Mouse (Mus musculus): Measurements from ENCODE around the gene Abca1. TPM values are rescaled to one million over a fixed set of nuclear protein-coding genes. Genes with fewer than 3 reads are reported as not detected.

Abca1 gene
- polyA plus RNA-seq, 1 experiment from 2014 or later, result 3.6 TPM

- Histone ChIP-seq H3K4me1 (peaks cover 10% of the 10 kb centered on the region; the same call in 1 of the 2 replicates), H3K9me3 (no peaks in the 10 kb centered on the region), H3K9ac (no peak overlapping the region), H3K36me3 (no peaks in the 10 kb centered on the region), H3K27me3 (replicated peaks) (no peaks in the 10 kb centered on the region), H3K4me3 (no peak overlapping the region), H3K4me2 (no peak overlapping the region), H3K27ac (replicated peaks) (no peak overlapping the region)
- ATAC-seq (ENCODE audit: extremely low read depth, insufficient number of reproducible peaks, low FRiP score, low TSS enrichment), result no peak
- 75% methylated on average over 3 of the region's 3 CpGs for WGBS
These were observed 53.6 kb downstream of the Abca1 start for GRCm38 (mm10) chr4:53106071-53106470.

GRCm38 (mm10) chr4:53104634-53105033 is 55.1 kb downstream of the Abca1 start:
- Histone ChIP-seq H3K27me3 (replicated peaks) (no peaks in the 10 kb centered on the region), H3K27ac (replicated peaks) (no peak overlapping the region), H3K36me3 (no peaks in the 10 kb centered on the region), H3K4me2 (no peak overlapping the region), H3K9ac (no peak overlapping the region), H3K4me3 (no peak overlapping the region), H3K4me1 (peaks cover 10% of the 10 kb centered on the region; the same call in 1 of the 2 replicates), H3K9me3 (no peaks in the 10 kb centered on the region)
- ATAC-seq (ENCODE audit: extremely low read depth, insufficient number of reproducible peaks, low FRiP score, low TSS enrichment), result no peak
- 82% methylated on average over 3 of the region's 3 CpGs for whole genome bisulfite sequencing

- no peak overlapping the region for H3K27ac ChIP-seq (replicated peaks)
- H3K4me2 ChIP-seq, result no peak overlapping the region
- peaks cover 10% of the 10 kb centered on the region; the same call in 1 of the 2 replicates for H3K4me1 ChIP-seq
- WGBS, result 26% methylated on average over 7 of the region's 7 CpGs
- no peak overlapping the region for H3K9ac ChIP-seq
- no peaks in the 10 kb centered on the region for H3K27me3 ChIP-seq (replicated peaks)
- H3K4me3 ChIP-seq, result no peak overlapping the region
- no peak for ATAC-seq (ENCODE audit: extremely low read depth, insufficient number of reproducible peaks, low FRiP score, low TSS enrichment)
- no peaks in the 10 kb centered on the region for H3K36me3 ChIP-seq
- H3K9me3 ChIP-seq, result no peaks in the 10 kb centered on the region
These were observed 57.2 kb downstream of the Abca1 start for GRCm38 (mm10) chr4:53102529-53102928.

- WGBS, result 73% methylated on average over 5 of the region's 5 CpGs
- no peak overlapping the region for H3K4me3 ChIP-seq
- H3K9ac ChIP-seq, result no peak overlapping the region
- no peak overlapping the region for H3K27ac ChIP-seq (replicated peaks)
- peaks cover 10% of the 10 kb centered on the region; the same call in 1 of the 2 replicates for H3K4me1 ChIP-seq
- no peaks in the 10 kb centered on the region for H3K27me3 ChIP-seq (replicated peaks)
- H3K9me3 ChIP-seq, result no peaks in the 10 kb centered on the region
- ATAC-seq (ENCODE audit: extremely low read depth, insufficient number of reproducible peaks, low FRiP score, low TSS enrichment), result no peak
- no peaks in the 10 kb centered on the region for H3K36me3 ChIP-seq
- H3K4me2 ChIP-seq, result no peak overlapping the region
These were observed 58.4 kb downstream of the Abca1 start for GRCm38 (mm10) chr4:53101306-53101705.

GRCm38 (mm10) chr4:53100492-53100891 is 59.2 kb downstream of the Abca1 start:
- Histone ChIP-seq H3K36me3 (no peaks in the 10 kb centered on the region), H3K9ac (no peak overlapping the region), H3K4me3 (no peak overlapping the region), H3K9me3 (no peaks in the 10 kb centered on the region), H3K4me2 (no peak overlapping the region), H3K4me1 (peaks cover 10% of the 10 kb centered on the region; the same call in 1 of the 2 replicates), H3K27me3 (replicated peaks) (no peaks in the 10 kb centered on the region), H3K27ac (replicated peaks) (no peak overlapping the region)
- ATAC-seq (ENCODE audit: extremely low read depth, insufficient number of reproducible peaks, low FRiP score, low TSS enrichment), result no peak
- 87% methylated on average over 9 of the region's 9 CpGs for WGBS

DNA sequence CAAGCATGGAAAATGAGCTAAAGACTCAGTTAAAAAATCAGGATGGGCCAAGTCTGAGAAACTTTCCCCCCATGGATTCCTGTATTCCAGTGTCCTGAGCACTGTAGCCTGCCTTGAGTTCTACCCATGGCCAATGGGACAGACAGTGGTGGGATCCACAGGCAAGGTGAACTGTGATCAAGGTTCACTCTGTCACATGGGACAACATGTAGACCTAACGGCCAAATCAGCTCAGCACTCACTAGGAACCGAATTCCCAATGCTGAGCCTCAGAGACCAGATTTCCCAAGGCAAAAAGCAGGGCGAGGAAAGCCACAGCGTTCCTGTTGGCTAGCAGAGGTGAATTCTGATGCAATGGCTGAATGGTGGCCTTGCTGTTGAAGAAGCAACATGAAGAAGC is 64.8 kb downstream of the Abca1 start:
- Histone ChIP-seq H3K27me3 (replicated peaks) (no peaks in the 10 kb centered on the region), H3K27ac (replicated peaks) (no peak overlapping the region), H3K4me2 (no peak overlapping the region), H3K9me3 (no peaks in the 10 kb centered on the region), H3K4me3 (no peak overlapping the region), H3K4me1 (no peaks in the 10 kb centered on the region), H3K9ac (no peak overlapping the region), H3K36me3 (peaks cover 23% of the 10 kb centered on the region)
- WGBS, result 82% methylated on average over 4 of the region's 4 CpGs
- ATAC-seq (ENCODE audit: extremely low read depth, insufficient number of reproducible peaks, low FRiP score, low TSS enrichment), result no peak

DNA sequence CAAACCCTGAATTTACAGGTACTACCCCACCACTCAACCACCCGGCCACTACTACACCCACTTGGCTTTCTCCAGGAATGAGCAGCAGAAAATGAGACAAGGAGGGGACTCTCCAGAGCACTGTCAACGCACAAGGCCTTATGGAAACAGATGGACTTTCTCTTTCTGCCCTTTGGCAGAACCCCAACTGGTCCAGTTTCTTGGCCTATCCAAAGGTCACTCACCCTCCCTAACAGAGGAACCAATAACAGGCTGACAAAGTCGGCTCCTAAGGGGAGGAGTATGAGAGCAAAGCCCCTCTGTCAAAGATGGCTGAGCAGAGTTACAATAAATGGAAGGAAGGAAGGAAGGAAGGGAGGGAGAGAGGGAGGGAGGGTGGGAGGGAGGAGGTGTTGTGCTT is 65.4 kb downstream of the Abca1 start:
- Histone ChIP-seq H3K9ac (no peak overlapping the region), H3K36me3 (peaks cover 23% of the 10 kb centered on the region), H3K4me1 (no peaks in the 10 kb centered on the region), H3K27ac (replicated peaks) (no peak overlapping the region), H3K27me3 (replicated peaks) (no peaks in the 10 kb centered on the region), H3K9me3 (no peaks in the 10 kb centered on the region), H3K4me2 (no peak overlapping the region), H3K4me3 (no peak overlapping the region)
- no peak for ATAC-seq (ENCODE audit: extremely low read depth, insufficient number of reproducible peaks, low FRiP score, low TSS enrichment)
- WGBS, result 65% methylated on average over 3 of the region's 3 CpGs

DNA sequence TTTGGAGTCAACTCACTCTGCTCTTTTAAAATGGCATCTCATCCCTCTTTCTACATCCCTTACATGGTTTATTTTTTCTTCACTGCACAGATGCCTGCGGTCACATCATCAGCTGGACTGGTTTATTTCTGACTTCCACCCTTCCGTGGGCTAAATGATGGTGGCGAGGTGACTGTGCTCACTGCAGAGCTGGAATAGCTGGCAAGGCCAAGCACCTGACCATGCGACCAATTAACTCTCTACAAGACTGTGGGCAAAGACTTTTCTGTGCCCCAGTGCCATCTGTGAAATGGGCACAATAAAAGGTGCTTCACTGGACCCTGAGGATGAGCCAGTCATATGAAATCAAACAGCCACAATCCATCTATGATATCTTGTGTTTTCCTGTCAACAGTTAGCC is 66.1 kb downstream of the Abca1 start:
- Histone ChIP-seq H3K4me1 (no peaks in the 10 kb centered on the region), H3K36me3 (peaks cover 23% of the 10 kb centered on the region), H3K27me3 (replicated peaks) (no peaks in the 10 kb centered on the region), H3K27ac (replicated peaks) (no peak overlapping the region), H3K9me3 (no peaks in the 10 kb centered on the region), H3K9ac (no peak overlapping the region), H3K4me2 (no peak overlapping the region), H3K4me3 (no peak overlapping the region)
- no peak for ATAC-seq (ENCODE audit: extremely low read depth, insufficient number of reproducible peaks, low FRiP score, low TSS enrichment)
- 79% methylated on average over 4 of the region's 4 CpGs for WGBS

GRCm38 (mm10) chr4:53089641-53090040 is 70.1 kb downstream of the Abca1 start:
- Histone ChIP-seq H3K9me3 (no peaks in the 10 kb centered on the region), H3K27ac (replicated peaks) (no peak overlapping the region), H3K27me3 (replicated peaks) (no peaks in the 10 kb centered on the region), H3K4me2 (no peak overlapping the region), H3K36me3 (peaks cover 30% of the 10 kb centered on the region), H3K9ac (no peak overlapping the region), H3K4me1 (no peaks in the 10 kb centered on the region), H3K4me3 (no peak overlapping the region)
- 74% methylated on average over 3 of the region's 3 CpGs for WGBS
- ATAC-seq (ENCODE audit: extremely low read depth, insufficient number of reproducible peaks, low FRiP score, low TSS enrichment), result no peak

DNA sequence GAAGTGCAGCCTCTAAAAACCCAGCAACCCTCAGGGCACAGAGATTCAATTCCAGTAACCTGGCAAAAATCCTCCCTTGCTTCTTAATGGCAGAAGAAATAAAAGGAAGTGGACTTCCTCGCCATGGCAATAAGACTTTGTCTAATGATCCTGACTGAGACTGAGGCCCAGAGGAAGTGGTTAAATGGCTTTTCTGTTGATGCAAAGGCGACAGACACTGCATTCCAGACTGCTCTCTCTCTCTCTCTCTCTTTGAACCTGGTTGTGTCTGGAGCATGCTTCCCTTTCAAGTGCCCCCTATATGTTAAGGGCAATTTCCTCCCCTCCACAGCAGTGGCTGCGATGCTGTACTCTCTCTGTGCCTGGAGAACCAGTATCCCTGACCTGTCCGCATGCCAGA is 70.7 kb downstream of the Abca1 start:
- Histone ChIP-seq H3K4me3 (no peak overlapping the region), H3K4me1 (no peaks in the 10 kb centered on the region), H3K27ac (replicated peaks) (no peak overlapping the region), H3K9me3 (no peaks in the 10 kb centered on the region), H3K36me3 (peaks cover 35% of the 10 kb centered on the region), H3K27me3 (replicated peaks) (no peaks in the 10 kb centered on the region), H3K4me2 (no peak overlapping the region), H3K9ac (no peak overlapping the region)
- 49% methylated on average over 4 of the region's 4 CpGs for WGBS
- no peak for ATAC-seq (ENCODE audit: extremely low read depth, insufficient number of reproducible peaks, low FRiP score, low TSS enrichment)

DNA sequence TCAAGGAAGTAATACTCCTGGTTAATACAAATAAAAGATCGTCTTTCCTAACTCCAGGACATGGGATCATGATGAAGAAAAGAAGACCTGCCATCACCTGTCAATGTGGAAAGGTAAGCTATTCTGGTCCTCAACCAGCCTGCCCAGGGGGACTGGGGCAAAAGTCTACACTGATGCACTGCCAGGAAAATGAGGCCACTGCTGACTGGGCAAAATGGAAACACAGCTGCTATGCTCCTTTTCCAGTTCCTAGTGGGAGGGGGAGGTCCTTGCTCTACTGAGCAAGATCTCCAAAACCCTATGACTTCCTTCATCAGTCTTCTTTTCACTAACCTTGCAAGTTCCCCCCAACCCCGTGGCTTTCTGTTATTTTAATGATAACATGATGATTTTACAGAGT is 73.1 kb downstream of the Abca1 start:
- no peak overlapping the region for H3K9ac ChIP-seq
- no peak overlapping the region for H3K27ac ChIP-seq (replicated peaks)
- H3K9me3 ChIP-seq, result no peaks in the 10 kb centered on the region
- peaks cover 44% of the 10 kb centered on the region for H3K36me3 ChIP-seq
- ATAC-seq (ENCODE audit: extremely low read depth, insufficient number of reproducible peaks, low FRiP score, low TSS enrichment), result no peak
- 59% methylated on average over 2 of the region's 2 CpGs for WGBS
- H3K4me1 ChIP-seq, result no peaks in the 10 kb centered on the region
- H3K4me3 ChIP-seq, result no peak overlapping the region
- H3K4me2 ChIP-seq, result no peak overlapping the region
- no peaks in the 10 kb centered on the region for H3K27me3 ChIP-seq (replicated peaks)

DNA sequence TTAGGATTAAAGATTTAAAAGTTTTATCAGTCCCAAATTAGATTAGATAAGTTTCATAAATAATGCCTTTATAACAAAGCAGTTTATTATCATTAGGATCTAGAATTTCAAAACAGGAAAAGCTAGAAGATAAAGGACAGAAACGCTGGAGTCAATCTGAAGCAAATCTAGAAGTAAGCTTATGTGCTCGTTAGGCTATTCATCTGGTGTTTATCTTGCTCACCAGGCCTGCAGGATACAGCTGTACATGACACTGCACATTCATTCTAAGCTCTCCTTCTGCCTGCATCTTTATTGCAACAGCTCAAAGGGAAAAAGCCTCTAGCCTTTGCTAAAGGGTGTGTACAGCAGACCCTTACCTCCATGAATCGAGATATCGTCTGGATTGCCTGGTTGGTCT is 74.1 kb downstream of the Abca1 start:
- H3K4me1 ChIP-seq, result no peaks in the 10 kb centered on the region
- H3K9ac ChIP-seq, result no peak overlapping the region
- WGBS, result 58% methylated on average over 4 of the region's 4 CpGs
- ATAC-seq (ENCODE audit: extremely low read depth, insufficient number of reproducible peaks, low FRiP score, low TSS enrichment), result no peak
- H3K9me3 ChIP-seq, result no peaks in the 10 kb centered on the region
- H3K27ac ChIP-seq (replicated peaks), result no peak overlapping the region
- no peak overlapping the region for H3K4me3 ChIP-seq
- no peaks in the 10 kb centered on the region for H3K27me3 ChIP-seq (replicated peaks)
- H3K4me2 ChIP-seq, result no peak overlapping the region
- H3K36me3 ChIP-seq, result peaks cover 51% of the 10 kb centered on the region

All from heart, embryonic 13.5 days (tissue).